Mouse (Mus musculus) embryonic facial prominence, embryonic 14.5 days (tissue): ENCODE data around the gene Zfpl1. TPM values are rescaled to one million over a fixed set of nuclear protein-coding genes. Genes with fewer than 3 reads are reported as not detected.

Source experiments
- ATAC-seq: fragments of 200-750 bp; cut with Nextera tagmentation; 2 replicates; pipeline ENCODE4 v1.8.0; 2017; ENCODE audit warnings: low read depth, moderate number of reproducible peaks, moderate TSS enrichment
- DNase-seq: peaks from one replicate; pipeline ENCODE4 v3.0.0-alpha.2; 2015; ENCODE audit warnings: low spot score
- H3K27ac ChIP-seq: fragments of 300-500 bp; sonication (generic); replicated peaks from 2 replicates; pipeline ENCODE4 v1.5.1; 2014; ENCODE audit warnings: low read depth, mild to moderate bottlenecking, low read length, moderate library complexity
- H3K27me3 ChIP-seq: fragments of 300-500 bp; sonication (generic); replicated peaks from 2 replicates; pipeline ENCODE4 v1.6.1; 2014; ENCODE audit warnings: low read length; ENCODE audit not compliant: control insufficient read depth, insufficient read depth
- H3K36me3 ChIP-seq: fragments of 300-500 bp; sonication (generic); 2 replicates; pipeline ENCODE4 v1.6.1; 2014; ENCODE audit warnings: low read length, mixed read lengths; ENCODE audit not compliant: control insufficient read depth, insufficient read depth
- H3K4me1 ChIP-seq: fragments of 300-500 bp; sonication (generic); 2 replicates; pipeline ENCODE4 v1.6.1; 2014; ENCODE audit warnings: antibody characterized with exemption, low read length; ENCODE audit not compliant: control insufficient read depth, insufficient read depth
- H3K4me2 ChIP-seq: fragments of 300-500 bp; sonication (generic); 2 replicates; pipeline ENCODE4 v1.6.1; 2014; ENCODE audit warnings: low read depth, mild to moderate bottlenecking, low read length, moderate library complexity, mixed read lengths
- H3K4me3 ChIP-seq: fragments of 300-500 bp; sonication (generic); 2 replicates; pipeline ENCODE4 v1.5.1; 2014; ENCODE audit warnings: low read depth, mild to moderate bottlenecking, low read length
- H3K9ac ChIP-seq: fragments of 300-500 bp; sonication (generic); 2 replicates; pipeline ENCODE4 v1.6.1; 2014; ENCODE audit warnings: low read depth, mild to moderate bottlenecking, low read length, moderate library complexity, mixed read lengths
- H3K9me3 ChIP-seq: fragments of 300-500 bp; sonication (generic); 2 replicates; pipeline ENCODE4 v1.6.1; 2016; ENCODE audit warnings: low read length; ENCODE audit not compliant: control insufficient read depth
- WGBS: fragments of 180-500 bp; shearing (Covaris S2); extraction: QIAGEN DNeasy Blood & Tissue Kit; methylation state at CpG from one replicate; pipeline ENCODE4 v1.1.7; 2014; 5-methylcytosine and 5-hydroxymethylcytosine counted together
- polyA plus RNA-seq: library from polyadenylated mRNA; unstranded; fragments of >200 nt; fragmentation: Nextera tagmentation; extraction: Ambion mirVana; gene quantifications from 2 replicates; pipeline ENCODE4 v1.2.1, GENCODE M21; 2014

The Zfpl1 gene
- polyA plus RNA-seq, 1 experiment from 2014 or later = 66.2 TPM

DNA sequence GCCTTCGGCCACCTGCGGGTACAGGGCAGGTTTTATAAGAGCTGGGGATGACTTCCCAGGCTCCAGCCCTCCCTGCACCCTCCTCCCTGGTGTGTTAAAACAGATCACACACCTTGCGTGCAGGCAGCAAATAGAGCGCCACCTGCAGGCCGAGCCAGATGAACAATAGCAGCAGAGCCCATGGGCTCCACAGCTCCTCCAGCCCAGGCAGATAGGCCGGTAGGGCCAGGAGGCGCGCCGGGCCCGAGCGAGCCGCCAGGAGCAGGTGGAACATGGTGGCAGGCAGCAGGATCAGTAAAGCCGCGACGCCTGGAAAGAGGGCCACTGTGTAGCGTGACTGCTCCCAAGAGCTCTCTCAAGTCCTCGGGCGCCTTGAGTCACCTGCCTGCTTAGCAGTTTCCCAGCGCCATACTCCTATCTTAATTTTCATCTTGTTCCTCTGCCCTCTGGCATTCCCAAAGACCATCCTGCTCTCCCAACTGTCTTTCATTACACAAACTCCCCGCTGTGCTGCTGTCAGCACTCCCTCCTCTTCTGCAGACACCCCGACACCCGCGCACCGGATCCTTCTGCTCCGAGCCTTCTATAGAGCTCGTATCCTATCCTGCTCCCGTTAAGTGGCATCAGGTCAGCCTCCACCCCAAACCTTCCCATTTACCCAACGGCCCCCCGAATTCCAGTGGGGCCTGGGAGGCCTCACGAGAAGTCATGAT, 17.6 kb downstream of the Zfpl1 start:
- Histone ChIP-seq H3K9me3 (no peaks in the 10 kb centered on the region), H3K27me3 (no peaks in the 10 kb centered on the region), H3K9ac (peak overlapping the region; percentile 62), H3K4me1 (peaks cover 19% of the 10 kb centered on the region), H3K36me3 (peaks cover 32% of the 10 kb centered on the region), H3K4me3 (peak overlapping the region; percentile 44), H3K27ac (peak overlapping the region; percentile 72), H3K4me2 (peak overlapping the region; percentile 92)
- under 1% methylated on average over 28 of the region's 30 CpGs for WGBS
- DNase-seq (peak; percentile 89), ATAC-seq (peak; percentile 75)

DNA sequence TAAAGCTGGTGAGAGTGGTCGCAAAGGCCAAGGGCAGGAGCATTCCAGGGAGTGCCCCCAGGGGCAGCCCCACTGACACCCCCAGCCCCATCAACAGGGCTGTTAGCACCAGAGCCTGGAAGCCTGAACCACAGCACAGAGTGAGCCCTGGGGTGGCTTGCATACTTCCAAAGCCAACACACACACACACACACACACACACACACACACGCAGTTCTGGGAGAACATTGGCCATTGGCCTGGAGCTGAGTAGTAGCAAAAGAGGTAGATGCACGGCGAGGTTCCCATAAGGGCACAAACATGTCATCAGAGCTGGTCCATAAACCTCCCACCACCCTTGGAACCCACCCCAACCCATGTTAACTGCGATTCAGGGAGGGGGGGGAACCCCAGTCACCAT, 18.2 kb downstream of the Zfpl1 start:
- Histone ChIP-seq H3K9me3 (no peaks in the 10 kb centered on the region), H3K27me3 (no peaks in the 10 kb centered on the region), H3K4me3 (peak overlapping the region; percentile 44), H3K27ac (peak overlapping the region; percentile 72; the same call in 1 of the 2 replicates), H3K4me1 (peaks cover 23% of the 10 kb centered on the region), H3K4me2 (peak overlapping the region; percentile 92), H3K9ac (peak overlapping the region; percentile 62), H3K36me3 (peaks cover 30% of the 10 kb centered on the region)
- WGBS = 33% methylated on average over 5 of the region's 5 CpGs
- DNase-seq (no peak), ATAC-seq (no peak)

DNA sequence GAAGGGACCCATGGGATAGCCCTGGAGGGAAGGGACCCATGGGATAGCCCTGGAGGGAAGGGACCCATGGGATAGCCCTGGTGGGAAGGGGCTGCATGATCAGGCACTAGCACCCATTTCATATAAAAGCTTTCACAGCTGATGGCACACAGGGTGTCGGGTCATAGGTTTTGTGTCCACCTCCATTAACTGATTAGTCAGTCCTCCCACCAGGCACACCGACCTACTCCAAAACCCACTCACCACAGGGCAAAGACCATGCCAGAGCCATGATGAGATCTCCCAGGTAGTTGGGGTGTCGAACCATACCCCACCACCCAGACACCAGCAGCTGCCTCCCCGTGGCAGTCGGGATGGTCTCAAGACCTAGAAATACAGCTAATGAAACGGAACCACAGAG, 21.7 kb downstream of the Zfpl1 start:
- Histone ChIP-seq H3K27me3 (no peaks in the 10 kb centered on the region), H3K4me3 (no peak overlapping the region), H3K36me3 (peaks cover 14% of the 10 kb centered on the region), H3K4me2 (no peak overlapping the region), H3K4me1 (peaks cover 28% of the 10 kb centered on the region), H3K9ac (peak overlapping the region; percentile 94; the same call in 1 of the 2 replicates), H3K27ac (no peak overlapping the region), H3K9me3 (no peaks in the 10 kb centered on the region)
- WGBS = 97% methylated on average over 5 of the region's 6 CpGs
- no peak for DNase-seq
- no peak for ATAC-seq

DNA sequence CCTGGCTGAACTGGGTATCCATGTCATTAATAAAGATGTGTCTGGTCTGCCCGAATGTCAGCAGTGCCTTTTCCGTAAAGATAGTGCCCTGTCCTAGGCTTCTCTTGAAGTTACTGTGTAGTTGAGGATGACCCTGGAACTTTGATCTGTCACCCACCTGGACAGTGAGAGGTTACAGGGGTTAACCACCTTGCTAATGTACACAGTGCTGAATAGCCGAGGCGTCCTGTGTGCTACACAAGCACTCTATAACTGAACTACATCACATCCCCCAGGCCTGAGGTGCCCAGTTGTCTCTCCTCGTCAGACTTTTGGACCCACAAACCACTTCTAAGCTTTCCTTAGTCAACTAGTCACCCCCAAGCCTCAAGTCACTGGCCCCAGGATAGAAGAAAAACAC, 22.3 kb downstream of the Zfpl1 start:
- Histone ChIP-seq H3K9ac (peak overlapping the region; percentile 94), H3K4me2 (peak overlapping the region; percentile 100), H3K27me3 (no peaks in the 10 kb centered on the region), H3K4me3 (peak overlapping the region; percentile 90), H3K4me1 (peaks cover 28% of the 10 kb centered on the region), H3K27ac (no peak overlapping the region), H3K36me3 (peaks cover 14% of the 10 kb centered on the region), H3K9me3 (no peaks in the 10 kb centered on the region)
- ATAC-seq = no peak
- WGBS = 52% methylated on average over 5 of the region's 5 CpGs
- no peak for DNase-seq

DNA sequence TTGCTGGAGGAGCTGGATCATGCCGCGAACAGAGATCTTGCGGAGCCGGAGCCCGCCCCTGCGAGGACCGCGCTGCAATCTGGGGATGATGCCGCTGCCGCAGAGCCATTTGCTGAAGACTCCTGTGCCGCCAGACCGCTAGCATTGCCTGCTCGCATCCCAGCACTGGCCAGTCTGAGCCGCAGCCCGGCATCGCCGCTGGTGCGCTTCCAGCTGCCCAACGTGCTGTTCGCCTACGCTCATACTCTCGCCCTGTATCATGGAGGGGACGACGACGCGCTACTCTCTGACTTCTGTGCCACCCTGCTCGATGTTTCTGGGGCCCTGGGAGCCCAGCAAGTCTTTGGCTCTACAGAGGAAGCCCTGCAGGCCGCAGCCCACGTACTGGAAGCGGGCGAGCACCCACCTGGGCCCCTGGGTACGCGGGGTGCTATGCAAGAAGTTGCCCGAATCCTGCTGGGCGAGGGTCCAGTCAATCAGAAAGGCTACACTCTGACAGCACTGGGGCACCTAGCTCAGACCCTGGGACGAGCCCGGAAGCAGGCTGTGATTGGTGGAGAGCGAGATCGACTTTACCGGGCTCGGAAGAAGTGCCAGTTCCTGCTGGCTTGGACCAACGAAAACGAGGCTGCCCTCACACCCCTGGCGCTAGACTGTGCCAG, 23.0 kb downstream of the Zfpl1 start:
- Histone ChIP-seq H3K9me3 (no peaks in the 10 kb centered on the region), H3K4me3 (peak overlapping the region; percentile 90), H3K27me3 (no peaks in the 10 kb centered on the region), H3K4me2 (peak overlapping the region; percentile 100), H3K4me1 (peaks cover 23% of the 10 kb centered on the region), H3K36me3 (peaks cover 14% of the 10 kb centered on the region), H3K27ac (peak overlapping the region; percentile 94), H3K9ac (peak overlapping the region; percentile 94)
- peak; percentile 42 for DNase-seq
- 7% methylated on average over 27 of the region's 44 CpGs for WGBS
- no peak for ATAC-seq

DNA sequence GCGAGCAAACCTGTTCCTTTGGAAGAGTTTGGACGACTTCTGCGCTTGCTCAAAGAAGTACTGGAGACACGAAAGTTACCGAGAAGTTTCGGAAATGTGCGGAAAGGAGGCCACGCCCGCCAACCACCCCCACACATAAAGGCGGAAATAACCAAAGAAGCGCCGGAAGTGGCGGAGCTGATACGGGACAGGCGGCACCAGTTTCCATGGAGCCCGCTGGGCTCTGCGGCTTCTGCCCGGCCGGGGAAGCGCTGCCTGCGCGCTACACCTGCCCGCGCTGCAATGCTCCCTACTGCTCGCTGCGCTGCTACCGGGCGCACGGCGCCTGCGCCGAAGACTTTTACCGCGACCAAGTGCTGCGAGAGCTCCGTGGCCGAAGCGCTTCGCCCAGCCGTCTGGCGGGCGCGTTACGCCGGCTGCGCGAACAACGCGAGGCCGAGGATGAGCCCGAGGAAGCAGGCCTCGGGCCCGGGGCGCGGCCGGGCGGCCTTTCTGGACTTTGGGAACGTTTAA, 23.7 kb downstream of the Zfpl1 start, which contains the start of gene Znhit2:
Znhit2 (plus strand) TSS at position 172 of the 513 bp plus-strand sequence.
- H3K27ac ChIP-seq = peak within 1 kb of the TSS; percentile 94
- peak within 1 kb of the TSS; percentile 94 for H3K9ac ChIP-seq
- peak; percentile 86 for ATAC-seq
- no peaks in the 10 kb centered on the region for H3K9me3 ChIP-seq
- peaks cover 14% of the 10 kb centered on the region for H3K36me3 ChIP-seq
- H3K27me3 ChIP-seq = no peaks in the 10 kb centered on the region
- peaks cover 20% of the 10 kb centered on the region for H3K4me1 ChIP-seq
- peak within 1 kb of the TSS; percentile 90 for H3K4me3 ChIP-seq
- peak within 1 kb of the TSS; percentile 100 for H3K4me2 ChIP-seq
- WGBS = under 1% methylated on average over 19 of the region's 58 CpGs
- DNase-seq = peak; percentile 98

DNA sequence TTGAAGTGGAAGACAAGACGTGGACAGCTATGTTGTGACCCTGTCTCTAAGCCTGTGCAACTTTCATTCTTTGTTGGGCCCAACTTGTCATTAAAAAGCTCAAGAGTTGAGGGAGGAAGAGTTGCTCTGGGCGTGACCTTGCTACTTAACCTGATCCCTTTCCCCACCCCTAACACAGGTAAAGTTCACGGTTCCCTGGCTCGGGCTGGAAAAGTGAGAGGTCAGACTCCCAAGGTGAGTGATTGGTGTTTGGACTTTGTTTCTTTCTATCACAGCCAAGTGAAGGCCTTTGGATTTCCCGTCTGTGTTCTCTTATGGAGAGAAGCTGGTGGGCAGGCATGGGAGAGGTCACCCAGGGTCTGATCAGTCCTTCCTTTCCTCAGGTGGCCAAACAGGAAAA, 25.8 kb downstream of the Zfpl1 start:
- WGBS = 87% methylated on average over 5 of the region's 5 CpGs
- ATAC-seq (no peak), DNase-seq (no peak)
- Histone ChIP-seq H3K4me3 (peak overlapping the region; percentile 49), H3K27me3 (no peaks in the 10 kb centered on the region), H3K9ac (peak overlapping the region; percentile 94), H3K27ac (peak overlapping the region; percentile 81; the same call in 1 of the 2 replicates), H3K4me1 (peaks cover 20% of the 10 kb centered on the region), H3K9me3 (no peaks in the 10 kb centered on the region), H3K36me3 (peaks cover 34% of the 10 kb centered on the region), H3K4me2 (peak overlapping the region; percentile 68)

DNA sequence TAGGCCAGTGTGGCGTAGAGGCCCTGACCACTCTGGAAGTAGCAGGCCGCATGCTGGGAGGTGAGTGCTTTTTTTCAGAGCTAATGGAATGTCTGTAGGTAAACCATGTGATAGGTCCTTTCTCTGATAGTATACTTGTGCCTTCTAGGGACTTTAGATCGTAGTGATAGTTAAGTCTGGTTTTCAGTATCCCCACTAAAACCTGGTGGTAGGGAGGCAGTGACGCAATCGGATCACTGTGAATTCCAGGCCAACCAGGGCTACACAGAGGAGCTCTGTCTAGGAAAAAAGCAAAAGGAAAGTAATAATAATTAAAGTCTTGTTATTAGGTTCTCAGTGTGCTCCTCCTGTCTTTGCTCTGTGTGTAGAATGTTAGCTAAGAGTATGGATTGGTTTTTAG, 26.2 kb downstream of the Zfpl1 start:
- no peaks in the 10 kb centered on the region for H3K27me3 ChIP-seq
- H3K9me3 ChIP-seq = no peaks in the 10 kb centered on the region
- H3K36me3 ChIP-seq = peaks cover 39% of the 10 kb centered on the region
- H3K4me2 ChIP-seq = peak overlapping the region; percentile 68
- peak overlapping the region; percentile 94 for H3K9ac ChIP-seq
- DNase-seq (no peak), ATAC-seq (no peak)
- peaks cover 20% of the 10 kb centered on the region for H3K4me1 ChIP-seq
- peak overlapping the region; percentile 81 for H3K27ac ChIP-seq
- 34% methylated on average over 5 of the region's 5 CpGs for WGBS
- peak overlapping the region; percentile 49 for H3K4me3 ChIP-seq
